Mouse (Mus musculus) telencephalon, adult 2 months (tissue): ENCODE measurements at regions not wholly inside any gene's neighbourhood (a gene's known extent, or its start where the extent isn't known, plus 50 kb on each side); places are given as distances from the start of the nearest gene placed in this dataset.
A peak's percentile ranks its signal among the peaks of the same experiment; 100 is the strongest.

Experiments used
- DNase-seq: peaks from one replicate; pipeline ENCODE4 v3.0.0-alpha.2; 2011; ENCODE audit warnings: low read depth, low spot score

- DNase-seq: no peak
These were observed 53.8 kb downstream of the Dio3 start for GRCm38 (mm10) chr12:110332616-110333154.

GRCm38 (mm10) chr12:110334609-110335008 is 55.7 kb downstream of the Dio3 start:
- DNase-seq: no peak

- no peak for DNase-seq
These were observed 65.5 kb downstream of the Dio3 start for GRCm38 (mm10) chr12:110344280-110344827.

GRCm38 (mm10) chr12:110349621-110350020 is 70.8 kb downstream of the Dio3 start:
- no peak for DNase-seq

GRCm38 (mm10) chr12:110355851-110356250 is 77.0 kb downstream of the Dio3 start:
- DNase-seq: no peak

GRCm38 (mm10) chr12:110367102-110367501 is 79.8 kb upstream of the Ppp2r5c start:
- no peak for DNase-seq

- DNase-seq: no peak
These were observed 79.1 kb upstream of the Ppp2r5c start for GRCm38 (mm10) chr12:110367822-110368221.

- DNase-seq: no peak
These were observed 74.8 kb upstream of the Ppp2r5c start for GRCm38 (mm10) chr12:110371886-110372690.

- no peak for DNase-seq
These were observed 73.9 kb upstream of the Ppp2r5c start for GRCm38 (mm10) chr12:110372986-110373385.

GRCm38 (mm10) chr12:110373408-110374065 is 73.4 kb upstream of the Ppp2r5c start:
- peak; percentile 65 for DNase-seq

- peak; percentile 39 for DNase-seq
These were observed 71.8 kb upstream of the Ppp2r5c start for GRCm38 (mm10) chr12:110375139-110375538.

- DNase-seq: no peak
These were observed 70.7 kb upstream of the Ppp2r5c start for GRCm38 (mm10) chr12:110376062-110376837.

- DNase-seq: no peak
These were observed 70.1 kb upstream of the Ppp2r5c start for GRCm38 (mm10) chr12:110376838-110377150.

GRCm38 (mm10) chr12:110377306-110377705 is 69.6 kb upstream of the Ppp2r5c start:
- DNase-seq: no peak

- DNase-seq: no peak
These were observed 69.2 kb upstream of the Ppp2r5c start for GRCm38 (mm10) chr12:110377734-110378133.

GRCm38 (mm10) chr12:110378302-110378701 is 68.6 kb upstream of the Ppp2r5c start:
- no peak for DNase-seq

- DNase-seq: no peak
These were observed 67.2 kb upstream of the Ppp2r5c start for GRCm38 (mm10) chr12:110379721-110380120.

- DNase-seq: no peak
These were observed 65.8 kb upstream of the Ppp2r5c start for GRCm38 (mm10) chr12:110380831-110381750.

GRCm38 (mm10) chr12:110385031-110385430 is 61.9 kb upstream of the Ppp2r5c start:
- no peak for DNase-seq

GRCm38 (mm10) chr12:110385801-110386599 is 60.9 kb upstream of the Ppp2r5c start:
- no peak for DNase-seq
